Mouse (Mus musculus): Measurements from ENCODE around the gene Msn. TPM values are rescaled to one million over a fixed set of nuclear protein-coding genes. Genes with fewer than 3 reads are reported as not detected.

The Msn gene
- polyA plus RNA-seq, 1 experiment from 2014 or later = 172 TPM

GRCm38 (mm10) chrX:96117366-96117765 lies 21.5 kb downstream of the Msn start:
- no peaks in the 10 kb centered on the region for H3K9me3 ChIP-seq (replicated peaks)
- H3K4me3 ChIP-seq = no peak overlapping the region
- H3K9ac ChIP-seq = no peak overlapping the region
- H3K4me1 ChIP-seq (replicated peaks) = no peaks in the 10 kb centered on the region
- H3K36me3 ChIP-seq = no peaks in the 10 kb centered on the region
- no peaks in the 10 kb centered on the region for H3K27me3 ChIP-seq
- H3K27ac ChIP-seq = no peak overlapping the region
- 87% methylated on average over 1 of the region's 1 CpGs for WGBS
- no peak for ATAC-seq (replicated peaks; ENCODE audit: insufficient number of reproducible peaks, insufficient read depth, low FRiP score, low read depth)
- no peak overlapping the region for H3K4me2 ChIP-seq

GRCm38 (mm10) chrX:96119997-96120396 lies 24.2 kb downstream of the Msn start:
- ATAC-seq (replicated peaks; ENCODE audit: insufficient number of reproducible peaks, insufficient read depth, low FRiP score, low read depth) = no peak
- H3K27ac ChIP-seq = no peak overlapping the region
- H3K4me1 ChIP-seq (replicated peaks) = no peaks in the 10 kb centered on the region
- no peaks in the 10 kb centered on the region for H3K36me3 ChIP-seq
- H3K9me3 ChIP-seq (replicated peaks) = no peaks in the 10 kb centered on the region
- H3K4me2 ChIP-seq = no peak overlapping the region
- WGBS = 56% methylated on average over 2 of the region's 2 CpGs
- H3K4me3 ChIP-seq = no peak overlapping the region
- no peak overlapping the region for H3K9ac ChIP-seq
- H3K27me3 ChIP-seq = no peaks in the 10 kb centered on the region

GRCm38 (mm10) chrX:96121912-96122311 lies 26.1 kb downstream of the Msn start:
- Histone ChIP-seq H3K9me3 (replicated peaks) (no peaks in the 10 kb centered on the region), H3K4me3 (no peak overlapping the region), H3K9ac (no peak overlapping the region), H3K36me3 (no peaks in the 10 kb centered on the region), H3K4me1 (replicated peaks) (0 out of 2 replicates have a peak, but pooled peaks cover 3% of the 10 kb centered on the region), H3K4me2 (no peak overlapping the region), H3K27me3 (no peaks in the 10 kb centered on the region), H3K27ac (no peak overlapping the region)
- 72% methylated on average over 1 of the region's 1 CpGs for WGBS
- no peak for ATAC-seq (replicated peaks; ENCODE audit: insufficient number of reproducible peaks, insufficient read depth, low FRiP score, low read depth)

GRCm38 (mm10) chrX:96126803-96127202 lies 31.0 kb downstream of the Msn start:
- 40% methylated on average over 3 of the region's 3 CpGs for WGBS
- H3K4me2 ChIP-seq = no peak overlapping the region
- H3K27ac ChIP-seq = peak overlapping the region; percentile 37
- H3K9me3 ChIP-seq (replicated peaks) = no peaks in the 10 kb centered on the region
- H3K27me3 ChIP-seq = no peaks in the 10 kb centered on the region
- H3K4me1 ChIP-seq (replicated peaks) = peaks cover 25% of the 10 kb centered on the region
- H3K4me3 ChIP-seq = no peak overlapping the region
- H3K9ac ChIP-seq = no peak overlapping the region
- H3K36me3 ChIP-seq = no peaks in the 10 kb centered on the region
- ATAC-seq (replicated peaks; ENCODE audit: insufficient number of reproducible peaks, insufficient read depth, low FRiP score, low read depth) = no peak

GRCm38 (mm10) chrX:96130139-96130538 lies 34.3 kb downstream of the Msn start:
- H3K36me3 ChIP-seq = no peaks in the 10 kb centered on the region
- H3K4me3 ChIP-seq = no peak overlapping the region
- peak; percentile 90 for ATAC-seq (replicated peaks; ENCODE audit: insufficient number of reproducible peaks, insufficient read depth, low FRiP score, low read depth)
- H3K4me1 ChIP-seq (replicated peaks) = peaks cover 43% of the 10 kb centered on the region
- no peaks in the 10 kb centered on the region for H3K27me3 ChIP-seq
- H3K4me2 ChIP-seq = peak overlapping the region; percentile 29; the same call in 1 of the 2 replicates
- H3K9ac ChIP-seq = no peak overlapping the region
- no peaks in the 10 kb centered on the region for H3K9me3 ChIP-seq (replicated peaks)
- WGBS = 18% methylated on average over 5 of the region's 5 CpGs
- H3K27ac ChIP-seq = peak overlapping the region; percentile 73

GRCm38 (mm10) chrX:96130663-96131062 lies 34.8 kb downstream of the Msn start:
- Histone ChIP-seq H3K4me2 (peak overlapping the region; percentile 29; the same call in 1 of the 2 replicates), H3K36me3 (no peaks in the 10 kb centered on the region), H3K27ac (peak overlapping the region; percentile 73), H3K4me3 (no peak overlapping the region), H3K9ac (no peak overlapping the region), H3K9me3 (replicated peaks) (no peaks in the 10 kb centered on the region), H3K27me3 (no peaks in the 10 kb centered on the region), H3K4me1 (replicated peaks) (peaks cover 47% of the 10 kb centered on the region)
- ATAC-seq (replicated peaks; ENCODE audit: insufficient number of reproducible peaks, insufficient read depth, low FRiP score, low read depth) = no peak; the same call in 1 of the 2 replicates
- WGBS = 46% methylated on average over 6 of the region's 6 CpGs

GRCm38 (mm10) chrX:96133260-96133659 lies 37.4 kb downstream of the Msn start:
- H3K4me2 ChIP-seq = no peak overlapping the region
- no peaks in the 10 kb centered on the region for H3K27me3 ChIP-seq
- H3K9me3 ChIP-seq (replicated peaks) = no peaks in the 10 kb centered on the region
- peak overlapping the region; percentile 71 for H3K27ac ChIP-seq
- ATAC-seq (replicated peaks; ENCODE audit: insufficient number of reproducible peaks, insufficient read depth, low FRiP score, low read depth) = peak; percentile 59; the same call in 1 of the 2 replicates
- no peaks in the 10 kb centered on the region for H3K36me3 ChIP-seq
- no peak overlapping the region for H3K9ac ChIP-seq
- WGBS = 35% methylated on average over 2 of the region's 2 CpGs
- H3K4me3 ChIP-seq = no peak overlapping the region
- H3K4me1 ChIP-seq (replicated peaks) = peaks cover 45% of the 10 kb centered on the region

- Histone ChIP-seq H3K4me3 (no peak overlapping the region), H3K9ac (no peak overlapping the region), H3K27ac (peak overlapping the region; percentile 71), H3K9me3 (replicated peaks) (no peaks in the 10 kb centered on the region), H3K27me3 (no peaks in the 10 kb centered on the region), H3K36me3 (no peaks in the 10 kb centered on the region), H3K4me1 (replicated peaks) (peaks cover 41% of the 10 kb centered on the region), H3K4me2 (no peak overlapping the region)
- 47% methylated on average over 5 of the region's 5 CpGs for WGBS
- no peak for ATAC-seq (replicated peaks; ENCODE audit: insufficient number of reproducible peaks, insufficient read depth, low FRiP score, low read depth)
These were observed 38.4 kb downstream of the Msn start for GRCm38 (mm10) chrX:96134243-96134661.

- Histone ChIP-seq H3K27me3 (no peaks in the 10 kb centered on the region), H3K4me1 (replicated peaks) (peaks cover 34% of the 10 kb centered on the region), H3K4me2 (no peak overlapping the region), H3K9me3 (replicated peaks) (no peaks in the 10 kb centered on the region), H3K36me3 (no peaks in the 10 kb centered on the region), H3K27ac (peak overlapping the region; percentile 71), H3K4me3 (no peak overlapping the region), H3K9ac (no peak overlapping the region)
- no peak for ATAC-seq (replicated peaks; ENCODE audit: insufficient number of reproducible peaks, insufficient read depth, low FRiP score, low read depth)
- 38% methylated on average over 6 of the region's 6 CpGs for WGBS
These were observed 39.2 kb downstream of the Msn start for GRCm38 (mm10) chrX:96134840-96135580.

GRCm38 (mm10) chrX:96135581-96135980 lies 39.7 kb downstream of the Msn start:
- H3K4me2 ChIP-seq = no peak overlapping the region
- peak overlapping the region; percentile 71 for H3K27ac ChIP-seq
- no peak overlapping the region for H3K9ac ChIP-seq
- no peak for ATAC-seq (replicated peaks; ENCODE audit: insufficient number of reproducible peaks, insufficient read depth, low FRiP score, low read depth)
- peaks cover 29% of the 10 kb centered on the region for H3K4me1 ChIP-seq (replicated peaks)
- no peaks in the 10 kb centered on the region for H3K9me3 ChIP-seq (replicated peaks)
- no peaks in the 10 kb centered on the region for H3K36me3 ChIP-seq
- 76% methylated on average over 4 of the region's 4 CpGs for WGBS
- no peak overlapping the region for H3K4me3 ChIP-seq
- no peaks in the 10 kb centered on the region for H3K27me3 ChIP-seq

- no peaks in the 10 kb centered on the region for H3K27me3 ChIP-seq
- no peak overlapping the region for H3K27ac ChIP-seq
- no peak for ATAC-seq (replicated peaks; ENCODE audit: insufficient number of reproducible peaks, insufficient read depth, low FRiP score, low read depth)
- H3K4me3 ChIP-seq = no peak overlapping the region
- no peaks in the 10 kb centered on the region for H3K36me3 ChIP-seq
- WGBS = 68% methylated on average over 2 of the region's 2 CpGs
- H3K4me1 ChIP-seq (replicated peaks) = peaks cover 13% of the 10 kb centered on the region
- H3K9ac ChIP-seq = no peak overlapping the region
- H3K4me2 ChIP-seq = no peak overlapping the region
- no peaks in the 10 kb centered on the region for H3K9me3 ChIP-seq (replicated peaks)
These were observed 43.4 kb downstream of the Msn start for GRCm38 (mm10) chrX:96139262-96139661.

- 0 out of 2 replicates have a peak overlapping the region, but pooled peaks have one; percentile 29 for H3K27ac ChIP-seq
These were observed 49.2 kb downstream of the Msn start for GRCm38 (mm10) chrX:96144960-96145488.

More at GRCm38 (mm10) chrX:96144960-96145488, 49.2 kb downstream of the Msn start:
- no peaks in the 10 kb centered on the region for H3K36me3 ChIP-seq
- no peak overlapping the region for H3K9ac ChIP-seq
- no peak overlapping the region for H3K4me2 ChIP-seq
- no peaks in the 10 kb centered on the region for H3K4me1 ChIP-seq (replicated peaks)
- no peaks in the 10 kb centered on the region for H3K9me3 ChIP-seq (replicated peaks)
- 75% methylated on average over 3 of the region's 3 CpGs for WGBS
- no peak for ATAC-seq (replicated peaks; ENCODE audit: insufficient number of reproducible peaks, insufficient read depth, low FRiP score, low read depth)
- no peak overlapping the region for H3K4me3 ChIP-seq
- H3K27me3 ChIP-seq = no peaks in the 10 kb centered on the region

All from heart, embryonic 15.5 days (tissue).